Mouse (Mus musculus) erythroblast, embryonic 14.5 days (primary cell): ENCODE measurements around the gene Wfdc8. TPM values are rescaled to one million over a fixed set of nuclear protein-coding genes. Genes with fewer than 3 reads are reported as not detected.

ENCODE experiments used
- H3K27me3 ChIP-seq: 2 replicates; pipeline ENCODE4 v1.6.1; 2012; ENCODE audit warnings: inconsistent platforms; ENCODE audit not compliant: control insufficient read depth
- H3K36me3 ChIP-seq: 2 replicates; pipeline ENCODE4 v1.6.1; 2012; ENCODE audit warnings: mild to moderate bottlenecking, inconsistent platforms; ENCODE audit not compliant: control insufficient read depth
- H3K4me1 ChIP-seq: 2 replicates; pipeline ENCODE4 v1.6.1; 2012; ENCODE audit warnings: inconsistent platforms; ENCODE audit not compliant: control insufficient read depth
- H3K4me3 ChIP-seq: replicated peaks from 2 replicates; pipeline ENCODE3; 2012; ENCODE audit warnings: moderate library complexity, mild to moderate bottlenecking, inconsistent platforms
- H3K9me3 ChIP-seq: 2 replicates; pipeline ENCODE4 v1.6.1; 2012; ENCODE audit warnings: low read length, inconsistent platforms, mixed read lengths; ENCODE audit not compliant: control insufficient read depth
- GATA1 ChIP-seq: IDR thresholded peaks from 2 replicates; pipeline ENCODE4 v1.6.1; 2012; ENCODE audit warnings: low read length, inconsistent platforms, mixed read lengths
- TAL1 ChIP-seq: IDR thresholded peaks from 3 replicates; pipeline ENCODE4 v1.6.1; 2012; ENCODE audit warnings: low read length, inconsistent platforms, mixed read lengths
- polyA plus RNA-seq: library from polyadenylated mRNA; stranded (reverse); fragments of >175 nt; gene quantifications from 2 replicates; pipeline ENCODE4 v1.2.3, GENCODE M21; 2012

Wfdc8 gene
- polyA plus RNA-seq, 1 experiment = not detected

- TF ChIP-seq TAL1 (no peak), GATA1 (no peak)
- Histone ChIP-seq H3K9me3 (no peaks in the 10 kb centered on the region), H3K4me3 (no peak overlapping the region), H3K4me1 (no peaks in the 10 kb centered on the region), H3K27me3 (no peaks in the 10 kb centered on the region), H3K36me3 (no peaks in the 10 kb centered on the region)
These were observed 63.2 kb downstream of the Wfdc8 start for GRCm38 (mm10) chr2:164549963-164550894.

DNA sequence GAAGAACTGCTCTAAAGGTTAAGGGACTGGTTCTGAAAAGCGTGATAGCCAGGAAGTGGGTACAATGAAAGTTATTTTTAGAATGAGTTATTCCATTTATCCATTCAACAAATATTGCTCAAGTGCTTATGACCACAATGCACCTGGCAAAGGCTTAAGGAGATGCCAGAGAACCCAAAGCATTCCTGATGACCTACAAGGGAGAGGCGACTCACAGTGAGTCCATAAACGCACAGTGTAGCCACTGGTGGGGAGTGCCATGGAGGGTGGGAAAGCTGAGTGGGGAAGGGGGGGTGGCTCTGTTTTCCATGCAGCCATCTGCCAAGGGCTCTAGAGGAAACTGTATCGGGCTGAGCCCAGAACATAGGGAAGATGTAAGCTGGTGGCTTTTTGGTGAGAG is 64.1 kb downstream of the Wfdc8 start:
- no peaks in the 10 kb centered on the region for H3K4me1 ChIP-seq
- H3K27me3 ChIP-seq = no peaks in the 10 kb centered on the region
- TF ChIP-seq GATA1 (no peak), TAL1 (no peak)
- no peak overlapping the region for H3K4me3 ChIP-seq
- H3K9me3 ChIP-seq = no peaks in the 10 kb centered on the region
- H3K36me3 ChIP-seq = no peaks in the 10 kb centered on the region

Other genes starting within 250 kb of the Wfdc8 start
- not detected in 2 replicates for gene Slpi, start 224.5 kb downstream of the Wfdc8 start, polyA plus RNA-seq
- 0.06 TPM in 1 of 2 replicates, not detected in the other for gene Rbpjl, start 210.5 kb downstream of the Wfdc8 start, polyA plus RNA-seq
- gene Matn4, start 208.5 kb downstream of the Wfdc8 start, polyA plus RNA-seq = not detected in 2 replicates
- gene Sdc4, start 169.7 kb downstream of the Wfdc8 start, polyA plus RNA-seq = 0.03 TPM in 1 of 2 replicates, not detected in the other
- gene Sys1, start 156.7 kb downstream of the Wfdc8 start, polyA plus RNA-seq = 7.9 and 10.3 TPM in 2 replicates
- not detected in 2 replicates for gene Gm20458, start 152.7 kb downstream of the Wfdc8 start, polyA plus RNA-seq
- gene Trp53tg5, start 139.9 kb downstream of the Wfdc8 start, polyA plus RNA-seq = not detected in 2 replicates
- gene Dbndd2, start 127.5 kb downstream of the Wfdc8 start, polyA plus RNA-seq = 0.09 and 0.11 TPM in 2 replicates
- gene Pigt, start 116.1 kb downstream of the Wfdc8 start, polyA plus RNA-seq = 12.7 and 13.8 TPM in 2 replicates
- gene Wfdc2, start 51.2 kb downstream of the Wfdc8 start, polyA plus RNA-seq = not detected in 2 replicates
- gene Spint3, start 40.2 kb downstream of the Wfdc8 start, polyA plus RNA-seq = not detected in 2 replicates
- not detected in 2 replicates for gene Wfdc6a, start 28.2 kb downstream of the Wfdc8 start, polyA plus RNA-seq
- not detected in 2 replicates for gene Eppin, start 20.0 kb downstream of the Wfdc8 start, polyA plus RNA-seq
- gene Wfdc6b, start 104 bp downstream of the Wfdc8 start, polyA plus RNA-seq = not detected in 2 replicates
- gene Wfdc16, start 25.2 kb upstream of the Wfdc8 start, polyA plus RNA-seq = 0.05 TPM in 1 of 2 replicates, not detected in the other
- not detected in 2 replicates for gene Wfdc10, start 42.4 kb upstream of the Wfdc8 start, polyA plus RNA-seq
- gene Wfdc9, start 43.0 kb upstream of the Wfdc8 start, polyA plus RNA-seq = not detected in 2 replicates
- gene Wfdc11, start 60.5 kb upstream of the Wfdc8 start, polyA plus RNA-seq = not detected in 2 replicates
- gene Wfdc13, start 71.5 kb upstream of the Wfdc8 start, polyA plus RNA-seq = not detected in 2 replicates
- not detected in 2 replicates for gene Spint4, start 84.9 kb upstream of the Wfdc8 start, polyA plus RNA-seq
- gene Spint5, start 101.7 kb upstream of the Wfdc8 start, polyA plus RNA-seq = not detected in 2 replicates
- 0.04 and 0.07 TPM in 2 replicates for gene Wfdc3, start 132.3 kb upstream of the Wfdc8 start, polyA plus RNA-seq
- 16.3 and 17.4 TPM in 2 replicates for gene Dnttip1, start 132.4 kb upstream of the Wfdc8 start, polyA plus RNA-seq
- 158 and 179 TPM in 2 replicates for gene Ube2c, start 156.3 kb upstream of the Wfdc8 start, polyA plus RNA-seq
- not detected in 2 replicates for gene Tnnc2, start 166.3 kb upstream of the Wfdc8 start, polyA plus RNA-seq
- 1.5 and 2.4 TPM in 2 replicates for gene Snx21, start 172.2 kb upstream of the Wfdc8 start, polyA plus RNA-seq
- 7.0 and 9.2 TPM in 2 replicates for gene Acot8, start 191.3 kb upstream of the Wfdc8 start, polyA plus RNA-seq
- 0.08 and 0.10 TPM in 2 replicates for gene Zswim3, start 191.5 kb upstream of the Wfdc8 start, polyA plus RNA-seq
- gene Zswim1, start 209.1 kb upstream of the Wfdc8 start, polyA plus RNA-seq = 0.69 and 0.71 TPM in 2 replicates
- not detected in 2 replicates for gene Spata25, start 214.9 kb upstream of the Wfdc8 start, polyA plus RNA-seq
- 6.9 and 7.3 TPM in 2 replicates for gene Ctsa, start 219.2 kb upstream of the Wfdc8 start, polyA plus RNA-seq
- 0.10 and 0.14 TPM in 2 replicates for gene Neurl2, start 219.8 kb upstream of the Wfdc8 start, polyA plus RNA-seq
- 0.32 and 0.70 TPM in 2 replicates for gene Pltp, start 244.1 kb upstream of the Wfdc8 start, polyA plus RNA-seq